Mouse (Mus musculus) lung, embryonic 16.5 days (tissue): ENCODE results near the gene Ccdc9b. TPM values are rescaled to one million over a fixed set of nuclear protein-coding genes. Genes with fewer than 3 reads are reported as not detected.

Source experiments
- ATAC-seq: fragments of 200-750 bp; cut with Nextera tagmentation; 2 replicates; pipeline ENCODE4 v1.8.0; 2017; ENCODE audit warnings: low read depth, mild to moderate bottlenecking, moderate library complexity
- H3K27ac ChIP-seq: fragments of 300-500 bp; sonication (generic); 2 replicates; pipeline ENCODE4 v1.5.1; 2014; ENCODE audit warnings: mild to moderate bottlenecking, control low read depth, low read length
- H3K27me3 ChIP-seq: fragments of 300-500 bp; sonication (generic); 2 replicates; pipeline ENCODE4 v1.6.1; 2014; ENCODE audit warnings: low read depth, low read length, mixed read lengths; ENCODE audit not compliant: control insufficient read depth, insufficient read depth
- H3K36me3 ChIP-seq: fragments of 300-500 bp; sonication (generic); 2 replicates; pipeline ENCODE4 v1.6.1; 2014; ENCODE audit warnings: low read length; ENCODE audit not compliant: control insufficient read depth, insufficient read depth
- H3K4me1 ChIP-seq: fragments of 300-500 bp; sonication (generic); replicated peaks from 2 replicates; pipeline ENCODE4 v1.6.1; 2014; ENCODE audit warnings: low read length, mixed read lengths; ENCODE audit not compliant: control insufficient read depth, insufficient read depth
- H3K4me2 ChIP-seq: fragments of 300-500 bp; sonication (generic); 2 replicates; pipeline ENCODE4 v1.6.1; 2014; ENCODE audit warnings: low read depth, low read length, control low read depth
- H3K4me3 ChIP-seq: fragments of 300-500 bp; sonication (generic); 2 replicates; pipeline ENCODE4 v1.5.1; 2014; ENCODE audit warnings: mild to moderate bottlenecking, low read length, control low read depth
- H3K9ac ChIP-seq: fragments of 300-500 bp; sonication (generic); 2 replicates; pipeline ENCODE4 v1.6.1; 2014; ENCODE audit warnings: low read length, control low read depth
- H3K9me3 ChIP-seq: fragments of 300-500 bp; sonication (generic); 2 replicates; pipeline ENCODE4 v1.6.1; 2016; ENCODE audit warnings: low read length; ENCODE audit not compliant: control insufficient read depth
- WGBS: fragments of 180-500 bp; shearing (Covaris S2); extraction: QIAGEN DNeasy Blood & Tissue Kit; methylation state at CpG from one replicate; pipeline ENCODE4 v1.1.7; 2014; 5-methylcytosine and 5-hydroxymethylcytosine counted together
- polyA plus RNA-seq: library from polyadenylated mRNA; unstranded; fragments of >200 nt; fragmentation: Nextera tagmentation; extraction: Ambion mirVana; gene quantifications from 2 replicates; pipeline ENCODE4 v1.2.1, GENCODE M21; 2015

Ccdc9b gene
- polyA plus RNA-seq, 1 experiment from 2014 or later: 1.3 TPM

GRCm38 (mm10) chr2:118779504-118780480, 17.3 kb upstream of the Ccdc9b start, which contains the start of gene Disp2:
Gene Disp2, plus strand, starts transcription at chr2:118779719.
- H3K4me3 ChIP-seq: peak within 1 kb of the TSS; percentile 38
- H3K4me2 ChIP-seq: peak within 1 kb of the TSS; percentile 69
- no peaks in the 10 kb centered on the region for H3K27me3 ChIP-seq
- H3K9me3 ChIP-seq: no peaks in the 10 kb centered on the region
- H3K9ac ChIP-seq: peak within 1 kb of the TSS; percentile 34; the same call in 1 of the 2 replicates
- WGBS: 10% methylated on average over 39 of the region's 39 CpGs
- H3K4me1 ChIP-seq: peaks cover 18% of the 10 kb centered on the region
- H3K27ac ChIP-seq: no peak within 1 kb of the TSS
- H3K36me3 ChIP-seq: no peaks in the 10 kb centered on the region
- peak; percentile 93 for ATAC-seq

GRCm38 (mm10) chr2:118779065-118779464, 16.6 kb upstream of the Ccdc9b start:
- H3K9me3 ChIP-seq: no peaks in the 10 kb centered on the region

GRCm38 (mm10) chr2:118778418-118778817, 16.0 kb upstream of the Ccdc9b start:
- no peaks in the 10 kb centered on the region for H3K27me3 ChIP-seq
- H3K4me3 ChIP-seq: no peak overlapping the region
- H3K36me3 ChIP-seq: no peaks in the 10 kb centered on the region
- H3K9me3 ChIP-seq: no peaks in the 10 kb centered on the region
- no peak overlapping the region for H3K27ac ChIP-seq
- no peak overlapping the region for H3K4me2 ChIP-seq
- no peak overlapping the region for H3K9ac ChIP-seq
- no peak for ATAC-seq
- H3K4me1 ChIP-seq: peaks cover 18% of the 10 kb centered on the region
- 69% methylated on average over 4 of the region's 4 CpGs for WGBS

More at GRCm38 (mm10) chr2:118779065-118779464, 16.6 kb upstream of the Ccdc9b start:
- H3K4me2 ChIP-seq: peak overlapping the region; percentile 69
- no peaks in the 10 kb centered on the region for H3K27me3 ChIP-seq
- peak overlapping the region; percentile 34; the same call in 1 of the 2 replicates for H3K9ac ChIP-seq
- peak; percentile 15; the same call in 1 of the 2 replicates for ATAC-seq
- H3K27ac ChIP-seq: no peak overlapping the region
- H3K36me3 ChIP-seq: no peaks in the 10 kb centered on the region
- peaks cover 18% of the 10 kb centered on the region for H3K4me1 ChIP-seq
- H3K4me3 ChIP-seq: peak overlapping the region; percentile 38
- WGBS: 10% methylated on average over 10 of the region's 10 CpGs

GRCm38 (mm10) chr2:118776295-118776694, 13.8 kb upstream of the Ccdc9b start:
- no peaks in the 10 kb centered on the region for H3K36me3 ChIP-seq
- H3K4me2 ChIP-seq: no peak overlapping the region
- no peak overlapping the region for H3K4me3 ChIP-seq
- H3K9me3 ChIP-seq: no peaks in the 10 kb centered on the region
- WGBS: 65% methylated on average over 2 of the region's 2 CpGs
- H3K27ac ChIP-seq: peak overlapping the region; percentile 34
- ATAC-seq: no peak
- peaks cover 18% of the 10 kb centered on the region for H3K4me1 ChIP-seq
- no peaks in the 10 kb centered on the region for H3K27me3 ChIP-seq
- H3K9ac ChIP-seq: no peak overlapping the region

- H3K27ac ChIP-seq: peak overlapping the region; percentile 34
- no peak overlapping the region for H3K4me3 ChIP-seq
- ATAC-seq: peak; percentile 27; the same call in 1 of the 2 replicates
- H3K4me1 ChIP-seq: peaks cover 18% of the 10 kb centered on the region
- no peaks in the 10 kb centered on the region for H3K27me3 ChIP-seq
- no peaks in the 10 kb centered on the region for H3K36me3 ChIP-seq
- H3K9me3 ChIP-seq: no peaks in the 10 kb centered on the region
- no peak overlapping the region for H3K9ac ChIP-seq
- H3K4me2 ChIP-seq: no peak overlapping the region
- 34% methylated on average over 3 of the region's 4 CpGs for WGBS
Observed at GRCm38 (mm10) chr2:118775846-118776245, 13.4 kb upstream of the Ccdc9b start.

GRCm38 (mm10) chr2:118775396-118775795, 12.9 kb upstream of the Ccdc9b start:
- Histone ChIP-seq H3K4me3 (no peak overlapping the region), H3K27ac (peak overlapping the region; percentile 34), H3K9me3 (no peaks in the 10 kb centered on the region), H3K4me2 (no peak overlapping the region), H3K36me3 (no peaks in the 10 kb centered on the region), H3K27me3 (no peaks in the 10 kb centered on the region), H3K9ac (no peak overlapping the region), H3K4me1 (peaks cover 18% of the 10 kb centered on the region)
- 14% methylated on average over 1 of the region's 1 CpGs for WGBS
- 0 out of 2 replicates have a peak, but pooled peaks have one; percentile 23 for ATAC-seq

GRCm38 (mm10) chr2:118774536-118774935, 12.1 kb upstream of the Ccdc9b start:
- Histone ChIP-seq H3K36me3 (no peaks in the 10 kb centered on the region), H3K9ac (no peak overlapping the region), H3K27ac (no peak overlapping the region), H3K9me3 (peaks cover 1% of the 10 kb centered on the region; the same call in 1 of the 2 replicates), H3K4me2 (no peak overlapping the region), H3K27me3 (no peaks in the 10 kb centered on the region), H3K4me3 (no peak overlapping the region), H3K4me1 (peaks cover 14% of the 10 kb centered on the region)
- WGBS: 65% methylated on average over 2 of the region's 2 CpGs
- ATAC-seq: no peak

- Histone ChIP-seq H3K4me1 (peaks cover 11% of the 10 kb centered on the region; the same call in 1 of the 2 replicates), H3K9me3 (peaks cover 3% of the 10 kb centered on the region; the same call in 1 of the 2 replicates), H3K27ac (no peak within 1 kb of the TSS), H3K4me3 (no peak within 1 kb of the TSS), H3K36me3 (no peaks in the 10 kb centered on the region), H3K4me2 (no peak within 1 kb of the TSS), H3K9ac (no peak within 1 kb of the TSS), H3K27me3 (no peaks in the 10 kb centered on the region)
- 74% methylated on average over 6 of the region's 6 CpGs for WGBS
- ATAC-seq: peak; percentile 64
Observed at GRCm38 (mm10) chr2:118772158-118772874, 9.9 kb upstream of the Ccdc9b start, which contains the start of gene Phgr1. Gene Phgr1, plus strand, starts transcription at chr2:118772769.
